Mouse (Mus musculus) kidney, embryonic 15.5 days (tissue): ENCODE data around the gene Scamp1. TPM values are rescaled to one million over a fixed set of nuclear protein-coding genes. Genes with fewer than 3 reads are reported as not detected.

Experiments
- ATAC-seq: fragments of 200-750 bp; cut with Nextera tagmentation; replicated peaks from 2 replicates; pipeline ENCODE4 v1.8.0; 2017; ENCODE audit warnings: moderate TSS enrichment; ENCODE audit not compliant: low FRiP score
- H3K27ac ChIP-seq: fragments of 300-500 bp; sonication (generic); 2 replicates; pipeline ENCODE4 v1.5.1; 2015; ENCODE audit warnings: mild to moderate bottlenecking, inconsistent platforms
- H3K27me3 ChIP-seq: fragments of 300-500 bp; sonication (generic); 2 replicates; pipeline ENCODE4 v1.6.1; 2015; ENCODE audit warnings: inconsistent platforms
- H3K36me3 ChIP-seq: fragments of 300-500 bp; sonication (generic); 2 replicates; pipeline ENCODE4 v1.6.1; 2015; ENCODE audit warnings: inconsistent platforms
- H3K4me1 ChIP-seq: fragments of 300-500 bp; sonication (generic); 2 replicates; pipeline ENCODE4 v1.6.1; 2015; ENCODE audit warnings: inconsistent platforms
- H3K4me2 ChIP-seq: fragments of 300-500 bp; sonication (generic); 2 replicates; pipeline ENCODE4 v1.6.1; 2015; ENCODE audit warnings: moderate library complexity, mild to moderate bottlenecking, inconsistent platforms
- H3K4me3 ChIP-seq: fragments of 300-500 bp; sonication (generic); replicated peaks from 2 replicates; pipeline ENCODE4 v1.5.1; 2015; ENCODE audit warnings: mild to moderate bottlenecking, inconsistent platforms
- H3K9ac ChIP-seq: fragments of 300-500 bp; sonication (generic); 2 replicates; pipeline ENCODE4 v1.6.1; 2015; ENCODE audit warnings: mild to moderate bottlenecking, inconsistent platforms
- H3K9me3 ChIP-seq: fragments of 300-500 bp; sonication (generic); replicated peaks from 2 replicates; pipeline ENCODE4 v1.6.1; 2016; ENCODE audit warnings: inconsistent platforms
- WGBS: fragments of 180-500 bp; shearing (Covaris S2); methylation state at CpG from one replicate; pipeline ENCODE4 v1.1.7; 2015; ENCODE audit warnings: mixed read lengths; 5-methylcytosine and 5-hydroxymethylcytosine counted together
- polyA plus RNA-seq: library from polyadenylated mRNA; unstranded; fragments of >200 nt; fragmentation: Nextera tagmentation; extraction: Ambion mirVana; gene quantifications from 2 replicates; pipeline ENCODE4 v1.2.1, GENCODE M21; 2015

The Scamp1 gene
- polyA plus RNA-seq, 1 experiment from 2014 or later: 33.2 TPM

DNA sequence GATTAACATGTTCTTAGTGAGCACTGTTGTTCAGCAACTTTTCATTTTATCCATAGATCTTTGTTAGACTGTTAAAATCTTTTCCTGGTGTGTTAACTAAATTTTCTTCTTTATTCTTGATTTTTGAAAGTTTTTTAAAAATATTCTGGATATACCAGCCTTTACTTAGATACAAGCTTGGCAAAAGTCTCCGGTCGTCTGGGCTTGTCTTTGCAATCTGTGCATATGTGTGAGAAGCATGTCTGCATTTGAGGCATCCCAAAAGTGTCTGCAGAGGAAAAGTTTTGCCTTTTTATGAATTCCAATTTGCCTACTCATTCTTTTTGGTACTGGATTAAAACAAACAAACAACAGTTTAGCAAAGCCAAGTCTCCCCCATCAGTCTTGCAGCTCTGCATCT is 73.5 kb downstream of the Scamp1 start:
- Histone ChIP-seq H3K36me3 (peaks cover 25% of the 10 kb centered on the region), H3K9ac (no peak overlapping the region), H3K27me3 (no peaks in the 10 kb centered on the region), H3K4me2 (no peak overlapping the region), H3K9me3 (peaks cover 6% of the 10 kb centered on the region), H3K4me3 (no peak overlapping the region), H3K27ac (no peak overlapping the region), H3K4me1 (0 out of 2 replicates have a peak, but pooled peaks cover 7% of the 10 kb centered on the region)
- 90% methylated on average over 2 of the region's 2 CpGs for whole genome bisulfite sequencing
- ATAC-seq: no peak

DNA sequence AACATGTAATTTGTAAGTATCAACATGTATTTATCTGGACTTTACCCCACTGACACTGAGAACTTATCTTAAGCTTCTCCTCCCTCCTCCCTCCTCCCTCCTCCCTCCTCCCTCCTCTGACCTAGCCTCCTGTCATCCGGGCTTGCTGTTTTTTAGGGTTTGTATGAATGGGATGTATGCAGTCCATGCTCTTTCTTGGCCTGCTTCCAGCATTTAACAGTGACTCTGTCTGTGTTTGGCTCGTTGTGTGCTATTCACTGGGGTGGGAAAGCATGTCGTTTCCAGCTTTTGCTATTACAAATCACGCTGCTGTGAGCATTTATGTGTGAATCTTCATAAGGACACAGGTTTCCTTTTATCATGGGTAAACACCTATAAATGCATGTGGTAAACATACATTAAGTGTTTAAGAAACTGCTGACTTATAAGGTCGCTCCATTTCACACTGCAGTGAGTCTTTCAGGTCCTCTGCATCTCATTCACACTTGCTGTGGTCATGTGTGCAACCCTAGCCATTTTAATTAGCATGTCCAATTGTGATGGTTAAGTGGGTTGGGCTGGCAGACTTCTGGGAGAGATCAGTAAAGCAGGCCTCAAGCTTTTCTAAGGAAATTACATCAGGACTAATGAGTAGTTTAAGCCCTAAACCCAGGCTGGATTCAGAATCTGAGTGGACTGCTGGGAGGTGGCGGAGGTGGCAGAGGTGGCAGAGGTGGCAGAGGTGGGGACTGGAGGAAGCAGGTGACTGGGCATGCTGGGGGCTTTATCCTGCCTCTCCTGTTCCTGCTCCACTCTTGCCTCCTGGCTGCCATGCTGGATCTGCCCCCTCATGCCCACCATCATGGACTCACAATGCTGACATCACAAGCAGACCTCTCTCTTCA is 74.2 kb downstream of the Scamp1 start:
- Histone ChIP-seq H3K27ac (peak overlapping the region; percentile 54; the same call in 1 of the 2 replicates), H3K27me3 (no peaks in the 10 kb centered on the region), H3K9me3 (peaks cover 6% of the 10 kb centered on the region), H3K4me2 (no peak overlapping the region), H3K4me1 (0 out of 2 replicates have a peak, but pooled peaks cover 7% of the 10 kb centered on the region), H3K4me3 (no peak overlapping the region), H3K36me3 (peaks cover 30% of the 10 kb centered on the region), H3K9ac (no peak overlapping the region)
- WGBS: 59% methylated on average over 6 of the region's 6 CpGs
- no peak for ATAC-seq

DNA sequence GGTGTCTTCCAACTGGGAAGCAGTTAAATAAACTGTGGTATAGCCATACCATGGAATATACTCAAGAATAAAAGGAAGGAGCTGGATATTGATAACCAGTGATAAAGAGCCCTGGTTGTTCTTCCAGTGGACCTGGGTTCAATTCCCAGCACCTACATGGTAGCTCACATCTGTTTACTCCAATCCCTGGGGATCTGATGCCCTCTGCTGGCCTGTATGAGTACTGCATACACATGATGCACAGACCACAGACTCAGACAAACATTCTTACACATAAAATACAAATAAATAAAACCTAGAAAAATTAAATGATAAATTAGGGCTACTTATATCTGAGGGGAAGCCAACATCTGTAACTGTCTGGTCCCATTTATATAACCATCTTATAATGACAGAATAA is 76.8 kb downstream of the Scamp1 start:
- ATAC-seq: no peak
- Histone ChIP-seq H3K4me2 (no peak overlapping the region), H3K27me3 (no peaks in the 10 kb centered on the region), H3K36me3 (peaks cover 33% of the 10 kb centered on the region), H3K4me1 (0 out of 2 replicates have a peak, but pooled peaks cover 7% of the 10 kb centered on the region), H3K9me3 (peaks cover 6% of the 10 kb centered on the region), H3K27ac (no peak overlapping the region), H3K4me3 (no peak overlapping the region), H3K9ac (no peak overlapping the region)

DNA sequence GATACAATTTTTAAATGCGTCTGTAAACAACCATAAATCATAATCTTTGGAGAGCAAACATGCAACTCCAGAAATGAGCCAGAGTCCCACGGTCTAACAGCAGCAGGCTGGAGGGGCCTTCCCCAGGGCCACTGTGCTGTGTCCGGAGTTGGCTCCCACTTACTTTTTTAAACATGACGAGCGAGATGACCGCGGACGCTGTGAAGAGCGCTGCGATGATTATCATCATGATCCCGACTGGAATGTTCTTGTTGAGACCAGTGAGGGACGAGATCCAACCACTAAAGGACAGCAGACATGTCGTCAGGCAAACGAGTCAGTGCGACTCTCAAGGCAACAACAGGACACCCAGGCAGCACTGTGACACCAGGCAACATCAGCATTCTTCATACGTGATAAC is 77.7 kb downstream of the Scamp1 start:
- no peak overlapping the region for H3K27ac ChIP-seq
- 97% methylated on average over 16 of the region's 16 CpGs for WGBS
- H3K4me3 ChIP-seq: no peak overlapping the region
- no peaks in the 10 kb centered on the region for H3K27me3 ChIP-seq
- no peak overlapping the region for H3K9ac ChIP-seq
- no peak overlapping the region for H3K4me2 ChIP-seq
- ATAC-seq: no peak
- 0 out of 2 replicates have a peak, but pooled peaks cover 7% of the 10 kb centered on the region for H3K4me1 ChIP-seq
- H3K36me3 ChIP-seq: peaks cover 33% of the 10 kb centered on the region
- H3K9me3 ChIP-seq: peaks cover 6% of the 10 kb centered on the region

DNA sequence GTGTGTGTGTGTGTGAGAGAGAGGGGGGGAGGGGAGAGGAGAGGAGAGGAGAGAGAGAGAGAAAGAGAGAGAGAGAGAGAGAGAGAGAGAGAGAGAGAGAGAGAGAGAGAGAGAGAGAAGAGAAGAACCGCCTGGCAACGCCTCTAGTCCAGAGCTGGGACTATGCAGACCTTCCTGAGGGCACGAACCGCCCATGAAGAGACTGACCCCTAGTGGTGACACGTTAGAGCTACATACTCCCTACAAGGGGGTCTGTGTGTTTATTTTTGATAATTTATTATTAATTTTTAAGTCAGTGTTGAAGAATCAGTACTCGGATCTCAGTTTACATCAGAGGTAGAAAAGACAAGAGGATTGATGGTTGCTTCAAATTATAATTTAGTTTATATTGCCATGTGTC is 80.4 kb downstream of the Scamp1 start:
- Histone ChIP-seq H3K36me3 (peaks cover 38% of the 10 kb centered on the region), H3K27ac (no peak overlapping the region), H3K27me3 (no peaks in the 10 kb centered on the region), H3K4me3 (no peak overlapping the region), H3K4me1 (no peaks in the 10 kb centered on the region), H3K9me3 (peaks cover 6% of the 10 kb centered on the region), H3K9ac (no peak overlapping the region), H3K4me2 (no peak overlapping the region)
- WGBS: 11% methylated on average over 6 of the region's 6 CpGs
- peak; percentile 80 for ATAC-seq

GRCm38 (mm10) chr13:94199829-94200228 is 85.8 kb downstream of the Scamp1 start:
- peaks cover 13% of the 10 kb centered on the region for H3K4me1 ChIP-seq
- H3K4me3 ChIP-seq: no peak overlapping the region
- H3K27ac ChIP-seq: no peak overlapping the region
- H3K9me3 ChIP-seq: no peaks in the 10 kb centered on the region
- no peak; the same call in 1 of the 2 replicates for ATAC-seq
- no peak overlapping the region for H3K9ac ChIP-seq
- H3K36me3 ChIP-seq: peaks cover 28% of the 10 kb centered on the region
- no peak overlapping the region for H3K4me2 ChIP-seq
- H3K27me3 ChIP-seq: no peaks in the 10 kb centered on the region
- WGBS: 24% methylated on average over 8 of the region's 8 CpGs

GRCm38 (mm10) chr13:94198616-94199015 is 87.0 kb downstream of the Scamp1 start:
- Histone ChIP-seq H3K27me3 (no peaks in the 10 kb centered on the region), H3K4me1 (peaks cover 13% of the 10 kb centered on the region), H3K9me3 (no peaks in the 10 kb centered on the region), H3K9ac (no peak overlapping the region), H3K4me2 (no peak overlapping the region), H3K36me3 (peaks cover 39% of the 10 kb centered on the region), H3K4me3 (no peak overlapping the region), H3K27ac (no peak overlapping the region)
- no peak for ATAC-seq
- WGBS: 86% methylated on average over 6 of the region's 6 CpGs

GRCm38 (mm10) chr13:94193227-94193626 is 92.4 kb downstream of the Scamp1 start:
- no peaks in the 10 kb centered on the region for H3K27me3 ChIP-seq
- H3K27ac ChIP-seq: no peak overlapping the region
- H3K9me3 ChIP-seq: no peaks in the 10 kb centered on the region
- H3K9ac ChIP-seq: no peak overlapping the region
- no peak overlapping the region for H3K4me3 ChIP-seq
- no peak for ATAC-seq
- 75% methylated on average over 4 of the region's 4 CpGs for WGBS
- H3K36me3 ChIP-seq: peaks cover 66% of the 10 kb centered on the region
- no peak overlapping the region for H3K4me2 ChIP-seq
- no peaks in the 10 kb centered on the region for H3K4me1 ChIP-seq

DNA sequence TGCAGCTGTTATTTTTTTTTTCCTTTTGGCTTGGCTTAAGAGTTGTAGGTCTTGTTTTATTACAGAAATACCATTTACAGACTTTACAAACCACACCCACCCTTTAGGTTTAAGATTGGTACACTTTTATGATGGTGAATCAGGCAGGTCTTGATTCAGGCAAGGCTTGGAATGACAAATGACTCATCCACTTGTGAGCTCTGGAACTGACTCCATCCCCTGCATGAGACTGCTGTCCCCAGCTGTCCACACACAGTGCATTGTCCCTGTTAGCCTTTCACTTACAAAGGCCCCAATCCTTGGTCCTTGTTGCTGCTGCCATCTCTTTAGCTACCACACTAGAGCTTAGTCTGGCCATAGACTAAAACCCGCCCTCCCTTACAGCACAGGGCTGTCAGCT is 95.3 kb downstream of the Scamp1 start:
- ATAC-seq: no peak
- H3K27me3 ChIP-seq: no peaks in the 10 kb centered on the region
- 88% methylated on average over 1 of the region's 1 CpGs for WGBS
- peaks cover 54% of the 10 kb centered on the region for H3K36me3 ChIP-seq
- no peak overlapping the region for H3K9ac ChIP-seq
- H3K4me3 ChIP-seq: no peak overlapping the region
- peaks cover 15% of the 10 kb centered on the region for H3K4me1 ChIP-seq
- H3K9me3 ChIP-seq: no peaks in the 10 kb centered on the region
- no peak overlapping the region for H3K27ac ChIP-seq
- no peak overlapping the region for H3K4me2 ChIP-seq

DNA sequence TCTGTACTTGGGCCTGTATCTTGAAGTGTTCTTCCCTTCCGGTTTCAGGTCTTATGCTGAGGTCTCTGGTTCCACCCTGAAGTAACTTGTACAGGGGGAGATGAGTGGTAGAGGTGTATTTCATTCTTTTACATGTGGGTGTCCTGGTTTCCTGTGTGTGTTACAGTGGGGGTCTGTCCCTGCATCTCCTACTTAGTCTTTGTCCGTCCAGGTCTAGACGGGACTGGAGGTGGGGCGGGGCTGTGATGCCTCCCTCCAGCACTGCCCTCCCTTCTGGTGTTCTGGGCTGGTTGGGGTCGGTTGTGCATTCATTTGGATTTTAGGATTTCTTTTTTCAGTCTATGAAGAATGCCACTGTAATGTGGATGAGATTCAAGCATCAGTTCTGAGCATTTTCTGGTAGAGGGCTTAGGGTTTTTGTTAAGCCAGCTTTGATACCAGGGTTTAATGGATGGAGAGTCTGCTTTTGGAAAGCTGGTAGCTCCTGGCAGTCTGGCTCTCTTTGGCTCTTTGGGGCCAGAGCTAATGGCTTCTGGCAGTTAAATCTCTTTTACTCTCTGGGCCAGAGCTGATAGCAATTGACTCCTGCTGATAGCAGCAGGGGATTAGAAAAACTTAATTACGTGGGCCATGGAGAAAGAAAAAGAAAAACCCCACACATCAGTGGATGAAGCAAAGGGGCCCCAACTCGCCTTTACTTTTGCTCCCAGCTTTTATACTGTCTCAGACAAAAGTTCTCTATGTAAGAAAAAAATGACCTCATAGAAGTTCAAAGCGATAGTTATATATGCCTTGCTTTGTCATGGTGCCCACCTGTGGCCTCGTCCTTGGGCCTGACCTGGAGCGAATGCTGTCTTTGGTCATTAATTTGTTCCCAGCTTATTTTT is 97.2 kb downstream of the Scamp1 start:
- Histone ChIP-seq H3K4me3 (no peak overlapping the region), H3K36me3 (peaks cover 51% of the 10 kb centered on the region), H3K4me2 (no peak overlapping the region), H3K27me3 (no peaks in the 10 kb centered on the region), H3K9ac (no peak overlapping the region), H3K27ac (peak overlapping the region; percentile 32; the same call in 1 of the 2 replicates), H3K4me1 (peaks cover 15% of the 10 kb centered on the region), H3K9me3 (no peaks in the 10 kb centered on the region)
- 60% methylated on average over 10 of the region's 10 CpGs for whole genome bisulfite sequencing
- no peak for ATAC-seq

DNA sequence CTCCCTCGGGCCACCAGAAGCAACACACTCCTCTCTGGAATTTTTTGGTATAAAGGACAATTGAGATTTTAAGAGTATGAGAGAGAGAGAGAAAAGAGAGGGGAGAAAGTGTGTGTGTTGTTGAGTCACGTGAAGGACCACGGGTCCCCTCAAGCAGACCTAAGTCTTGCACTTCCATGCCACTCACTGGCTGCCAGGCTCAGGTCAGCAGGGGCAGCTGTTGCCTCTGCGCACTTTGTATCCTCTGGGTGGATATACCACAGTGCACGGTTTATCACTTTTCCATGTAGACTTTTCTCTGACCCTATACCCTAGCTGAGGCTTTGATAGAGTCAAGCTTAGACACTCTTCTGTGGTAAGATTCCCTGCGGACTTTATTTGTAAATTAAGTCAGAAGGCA is 100.0 kb downstream of the Scamp1 start:
- H3K9ac ChIP-seq: no peak overlapping the region
- no peak for ATAC-seq
- WGBS: 90% methylated on average over 5 of the region's 6 CpGs

More for the DNA sequence above, 100.0 kb downstream of the Scamp1 start:
- H3K4me3 ChIP-seq: no peak overlapping the region
- no peaks in the 10 kb centered on the region for H3K27me3 ChIP-seq
- H3K36me3 ChIP-seq: peaks cover 31% of the 10 kb centered on the region
- H3K4me1 ChIP-seq: peaks cover 18% of the 10 kb centered on the region
- no peak overlapping the region for H3K4me2 ChIP-seq
- no peak overlapping the region for H3K27ac ChIP-seq
- H3K9me3 ChIP-seq: no peaks in the 10 kb centered on the region
